Mouse (Mus musculus) forebrain, embryonic 13.5 days (tissue): ENCODE results near the gene Prim2. TPM values are rescaled to one million over a fixed set of nuclear protein-coding genes. Genes with fewer than 3 reads are reported as not detected.

Experiments
- ATAC-seq: fragments of 200-750 bp; cut with Nextera tagmentation; 2 replicates; pipeline ENCODE4 v1.8.0; 2017
- H3K27ac ChIP-seq: fragments of 300-500 bp; sonication (generic); 2 replicates; pipeline ENCODE4 v1.5.1; 2015; ENCODE audit warnings: inconsistent platforms, mild to moderate bottlenecking, moderate library complexity
- H3K27me3 ChIP-seq: fragments of 300-500 bp; sonication (generic); 2 replicates; pipeline ENCODE4 v1.6.1; 2015; ENCODE audit warnings: mild to moderate bottlenecking, inconsistent platforms
- H3K36me3 ChIP-seq: fragments of 300-500 bp; sonication (generic); 2 replicates; pipeline ENCODE4 v1.6.1; 2015; ENCODE audit warnings: mild to moderate bottlenecking, inconsistent platforms; ENCODE audit not compliant: poor library complexity, severe bottlenecking
- H3K4me1 ChIP-seq: fragments of 300-500 bp; sonication (generic); 2 replicates; pipeline ENCODE4 v1.6.1; 2015; ENCODE audit warnings: inconsistent platforms
- H3K4me2 ChIP-seq: fragments of 300-500 bp; sonication (generic); 2 replicates; pipeline ENCODE4 v1.6.1; 2015; ENCODE audit warnings: inconsistent platforms, mild to moderate bottlenecking, moderate library complexity
- H3K4me3 ChIP-seq: fragments of 300-500 bp; sonication (generic); 2 replicates; pipeline ENCODE4 v1.5.1; 2015; ENCODE audit warnings: mild to moderate bottlenecking, inconsistent platforms
- H3K9ac ChIP-seq: fragments of 300-500 bp; sonication (generic); 2 replicates; pipeline ENCODE4 v1.6.1; 2015; ENCODE audit warnings: mild to moderate bottlenecking, inconsistent platforms
- H3K9me3 ChIP-seq: fragments of 300-500 bp; sonication (generic); replicated peaks from 2 replicates; pipeline ENCODE4 v1.6.1; 2016; ENCODE audit warnings: inconsistent platforms
- WGBS: fragments of 180-500 bp; shearing (Covaris S2); methylation state at CpG from one replicate; pipeline ENCODE4 v1.1.7; 2015; 5-methylcytosine and 5-hydroxymethylcytosine counted together
- polyA plus RNA-seq: library from polyadenylated mRNA; unstranded; fragments of >200 nt; fragmentation: Nextera tagmentation; extraction: Ambion mirVana; gene quantifications from 2 replicates; pipeline ENCODE4 v1.2.1, GENCODE M21; 2015

Prim2 gene
- polyA plus RNA-seq, 1 experiment from 2014 or later = 47.8 TPM

- H3K9me3 ChIP-seq = peaks cover 10% of the 10 kb centered on the region
- H3K27ac ChIP-seq = no peak overlapping the region
- no peak for ATAC-seq
- no peak overlapping the region for H3K9ac ChIP-seq
- 0 out of 2 replicates have a peak, but pooled peaks cover 9% of the 10 kb centered on the region for H3K4me1 ChIP-seq
- no peak overlapping the region for H3K4me2 ChIP-seq
- no peak overlapping the region for H3K4me3 ChIP-seq
- WGBS = 91% methylated on average over 1 of the region's 1 CpGs
- peaks cover 9% of the 10 kb centered on the region for H3K36me3 ChIP-seq
- H3K27me3 ChIP-seq = no peaks in the 10 kb centered on the region
Observed at GRCm38 (mm10) chr1:33597043-33597442, 72.6 kb downstream of the Prim2 start.

DNA sequence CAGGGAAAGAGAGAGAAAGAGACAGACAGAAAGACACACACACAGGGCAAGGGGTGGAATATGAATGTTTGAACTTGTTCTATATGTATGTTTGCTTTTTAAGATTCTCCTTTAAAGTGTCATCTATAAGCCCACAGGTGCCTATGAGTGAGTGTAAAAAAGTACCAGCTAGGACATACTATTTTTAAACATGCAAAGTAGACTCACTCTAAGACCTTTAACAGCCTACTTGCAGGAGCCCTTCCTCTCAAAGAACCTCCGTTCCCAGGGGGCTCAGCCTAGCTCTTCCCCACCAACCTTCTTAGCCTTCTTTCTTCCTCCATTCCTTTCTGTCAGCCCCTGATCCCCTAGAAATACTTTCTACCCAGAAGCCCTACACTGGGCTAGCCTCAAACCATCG is 73.7 kb downstream of the Prim2 start:
- H3K9me3 ChIP-seq = peaks cover 10% of the 10 kb centered on the region

DNA sequence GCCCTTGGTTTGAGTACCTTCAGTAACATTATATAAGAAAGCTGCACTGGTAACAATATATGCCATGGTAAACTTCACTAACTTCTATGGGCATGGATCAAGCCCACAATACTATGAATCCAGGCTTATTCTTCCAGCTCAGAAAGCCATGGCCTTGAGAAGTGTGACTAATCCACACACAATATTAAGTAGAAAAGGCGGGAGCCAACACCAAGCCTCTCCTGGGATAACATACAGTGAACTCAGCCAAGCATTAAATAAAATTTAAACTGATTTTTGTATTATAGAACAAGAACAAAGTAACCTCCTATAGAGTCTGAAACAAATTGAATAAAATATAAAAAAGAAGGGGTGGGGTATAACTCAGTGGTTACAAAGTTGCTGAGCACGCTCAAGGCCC is 74.6 kb downstream of the Prim2 start:
- Histone ChIP-seq H3K4me2 (no peak overlapping the region), H3K9me3 (peaks cover 10% of the 10 kb centered on the region), H3K27ac (no peak overlapping the region), H3K9ac (no peak overlapping the region), H3K4me3 (no peak overlapping the region), H3K36me3 (peaks cover 9% of the 10 kb centered on the region), H3K27me3 (no peaks in the 10 kb centered on the region), H3K4me1 (0 out of 2 replicates have a peak, but pooled peaks cover 8% of the 10 kb centered on the region)
- no peak for ATAC-seq
- 61% methylated on average over 2 of the region's 2 CpGs for WGBS

More for the DNA sequence above, 73.7 kb downstream of the Prim2 start:
- Histone ChIP-seq H3K4me1 (0 out of 2 replicates have a peak, but pooled peaks cover 9% of the 10 kb centered on the region), H3K4me3 (no peak overlapping the region), H3K27ac (no peak overlapping the region), H3K27me3 (no peaks in the 10 kb centered on the region), H3K4me2 (no peak overlapping the region), H3K9ac (no peak overlapping the region), H3K36me3 (peaks cover 9% of the 10 kb centered on the region)
- WGBS = 90% methylated on average over 2 of the region's 2 CpGs
- no peak for ATAC-seq

DNA sequence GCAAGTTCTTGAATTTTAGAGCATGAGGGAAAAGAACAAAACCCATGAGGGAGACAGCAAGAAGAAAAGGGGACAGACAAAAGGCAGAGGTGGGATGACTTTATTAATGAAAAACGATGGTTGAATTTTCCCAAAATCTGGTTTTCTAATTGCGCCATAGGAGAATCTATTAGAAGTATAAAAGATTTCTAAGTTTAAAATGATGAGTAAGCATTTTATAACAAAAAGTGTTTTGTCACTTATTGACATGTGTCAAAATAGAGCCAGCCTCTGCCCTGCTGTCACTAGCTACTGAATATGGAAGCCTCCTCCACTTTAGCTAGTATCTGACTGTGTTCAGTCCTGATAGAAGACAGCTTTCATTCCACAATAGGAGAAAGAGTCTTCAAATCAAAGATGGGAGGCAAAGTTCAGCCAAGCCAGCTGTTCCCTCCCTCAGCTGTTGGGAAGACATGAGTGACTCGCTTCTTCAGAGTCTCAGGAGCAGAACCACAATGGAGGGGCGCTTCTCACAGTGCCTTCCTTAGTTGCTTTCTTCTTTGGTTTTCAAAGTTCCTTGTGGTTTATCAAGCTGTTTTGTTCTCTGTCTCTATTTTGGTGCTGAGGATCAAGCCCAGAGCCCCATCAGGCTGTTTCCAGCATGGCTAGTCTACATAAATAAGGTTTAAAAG is 75.7 kb downstream of the Prim2 start:
- no peaks in the 10 kb centered on the region for H3K27me3 ChIP-seq
- 81% methylated on average over 4 of the region's 4 CpGs for WGBS
- H3K36me3 ChIP-seq = peaks cover 9% of the 10 kb centered on the region
- H3K4me2 ChIP-seq = no peak overlapping the region
- no peaks in the 10 kb centered on the region for H3K4me1 ChIP-seq
- no peak overlapping the region for H3K27ac ChIP-seq
- ATAC-seq = no peak
- no peak overlapping the region for H3K9ac ChIP-seq
- no peak overlapping the region for H3K4me3 ChIP-seq
- peaks cover 10% of the 10 kb centered on the region for H3K9me3 ChIP-seq

- Histone ChIP-seq H3K4me3 (no peak overlapping the region), H3K9me3 (no peaks in the 10 kb centered on the region), H3K4me1 (no peaks in the 10 kb centered on the region), H3K9ac (no peak overlapping the region), H3K27me3 (no peaks in the 10 kb centered on the region), H3K27ac (no peak overlapping the region), H3K4me2 (no peak overlapping the region), H3K36me3 (no peaks in the 10 kb centered on the region)
- 95% methylated on average over 7 of the region's 7 CpGs for WGBS
- no peak for ATAC-seq
Observed at GRCm38 (mm10) chr1:33591997-33592608, 77.5 kb downstream of the Prim2 start.

DNA sequence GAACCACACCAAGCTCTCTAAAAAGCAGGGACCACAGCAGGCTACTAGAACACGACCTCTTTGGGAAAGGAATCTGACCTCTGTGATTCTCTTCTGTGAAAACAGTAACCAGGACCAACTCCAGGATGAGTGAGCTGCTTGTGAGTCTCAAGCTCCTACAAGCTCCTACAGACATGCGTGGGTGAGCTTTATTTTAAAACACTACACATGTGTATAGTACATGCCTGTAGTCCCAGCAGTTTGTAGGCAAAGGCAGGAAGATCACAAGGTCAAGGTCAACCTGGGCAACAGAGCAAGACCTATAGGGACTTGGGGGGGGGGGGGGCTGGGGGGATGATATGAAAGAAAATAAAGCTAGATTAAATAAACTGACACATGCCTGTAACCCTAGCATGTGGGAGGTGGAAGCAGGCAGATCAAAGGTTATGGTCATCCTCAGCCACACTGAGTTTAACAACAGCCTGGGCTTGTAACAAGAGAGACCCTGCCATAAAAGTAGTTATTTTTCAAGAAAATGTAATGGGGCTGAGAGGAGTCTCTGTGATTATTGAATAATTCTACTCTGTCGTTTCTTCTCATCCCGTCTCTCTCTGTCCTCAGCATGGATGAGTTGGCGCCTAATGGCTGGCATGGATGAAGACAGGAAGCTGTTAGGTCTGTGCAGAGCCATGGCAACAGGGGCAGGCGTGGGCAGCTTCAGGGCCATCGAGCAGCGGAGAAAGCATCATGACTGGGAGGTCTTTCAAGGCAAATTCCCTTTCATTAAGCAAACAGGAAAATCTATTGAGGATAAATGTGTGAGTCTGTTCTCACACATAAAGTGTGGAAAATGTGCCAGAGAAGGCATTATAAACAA is 78.8 kb downstream of the Prim2 start:
- Histone ChIP-seq H3K4me3 (no peak overlapping the region), H3K36me3 (no peaks in the 10 kb centered on the region), H3K9me3 (no peaks in the 10 kb centered on the region), H3K9ac (no peak overlapping the region), H3K4me2 (no peak overlapping the region), H3K27me3 (no peaks in the 10 kb centered on the region), H3K27ac (no peak overlapping the region), H3K4me1 (no peaks in the 10 kb centered on the region)
- 74% methylated on average over 8 of the region's 8 CpGs for WGBS
- peak; percentile 69 for ATAC-seq

DNA sequence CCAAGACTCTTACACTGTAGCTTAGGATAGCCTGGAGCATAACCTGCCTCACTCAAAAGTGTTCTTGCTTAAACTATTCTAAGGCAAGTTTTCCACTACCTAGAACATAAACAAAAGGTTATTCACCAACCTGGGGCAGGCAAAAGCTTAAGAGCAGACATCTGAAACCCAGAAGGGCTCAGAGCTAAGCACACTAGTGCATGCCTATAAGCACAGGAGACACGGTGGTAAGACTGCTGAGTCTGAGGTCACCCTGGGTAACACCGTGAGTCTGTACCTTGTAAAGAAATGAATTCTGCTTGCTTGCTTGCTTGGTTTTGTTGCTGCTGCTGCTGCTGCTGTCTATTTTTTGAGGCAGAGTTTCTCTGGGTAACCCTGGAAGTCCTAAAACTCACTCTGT is 80.1 kb downstream of the Prim2 start:
- Histone ChIP-seq H3K36me3 (no peaks in the 10 kb centered on the region), H3K4me2 (no peak overlapping the region), H3K27ac (no peak overlapping the region), H3K4me3 (no peak overlapping the region), H3K9me3 (no peaks in the 10 kb centered on the region), H3K27me3 (no peaks in the 10 kb centered on the region), H3K9ac (no peak overlapping the region), H3K4me1 (no peaks in the 10 kb centered on the region)
- no peak for ATAC-seq
- WGBS = 66% methylated on average over 2 of the region's 2 CpGs

DNA sequence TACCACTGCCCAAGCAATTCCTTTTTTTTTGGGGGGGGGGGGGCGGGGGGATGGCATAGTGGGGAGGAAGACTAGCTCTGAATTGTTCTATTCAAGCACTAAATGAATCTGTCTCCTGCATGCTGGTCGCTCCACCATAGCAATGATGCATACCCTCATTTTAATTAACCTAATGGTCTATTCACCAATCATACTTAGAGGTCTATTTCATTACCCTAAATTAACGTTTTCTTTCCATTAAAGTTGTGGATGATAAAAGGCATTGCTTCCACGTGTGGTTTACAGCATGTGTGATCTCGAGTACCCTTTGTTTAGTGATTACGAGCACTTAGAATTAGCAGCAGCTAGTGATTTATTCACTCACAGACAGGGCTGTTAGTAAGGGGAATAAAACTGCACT is 81.0 kb downstream of the Prim2 start:
- no peaks in the 10 kb centered on the region for H3K27me3 ChIP-seq
- H3K27ac ChIP-seq = no peak overlapping the region
- no peaks in the 10 kb centered on the region for H3K9me3 ChIP-seq
- no peaks in the 10 kb centered on the region for H3K4me1 ChIP-seq
- no peak overlapping the region for H3K4me2 ChIP-seq
- peak; percentile 55; the same call in 1 of the 2 replicates for ATAC-seq
- H3K4me3 ChIP-seq = no peak overlapping the region
- H3K36me3 ChIP-seq = no peaks in the 10 kb centered on the region
- WGBS = 21% methylated on average over 6 of the region's 6 CpGs
- no peak overlapping the region for H3K9ac ChIP-seq

DNA sequence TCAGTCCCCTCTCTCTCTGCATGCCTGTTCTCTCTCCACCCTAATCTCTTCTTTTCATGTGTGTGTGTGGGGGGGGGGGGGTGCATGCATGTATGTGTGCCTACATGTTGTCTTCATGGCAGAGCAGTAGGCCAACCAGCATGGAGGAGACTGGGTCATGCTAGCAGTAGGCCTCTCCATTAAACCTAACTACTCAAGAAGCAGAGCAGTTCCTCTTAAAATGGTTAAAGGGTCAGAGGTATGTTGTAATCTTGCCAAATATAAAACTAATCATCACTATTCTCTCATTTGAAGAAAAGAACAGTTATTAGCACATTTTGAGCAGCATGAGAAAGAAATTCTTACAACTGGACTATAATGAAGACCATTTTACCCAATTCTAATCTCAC is 85.0 kb downstream of the Prim2 start:
- Histone ChIP-seq H3K4me1 (no peaks in the 10 kb centered on the region), H3K9ac (no peak overlapping the region), H3K4me3 (no peak overlapping the region), H3K27me3 (no peaks in the 10 kb centered on the region), H3K4me2 (no peak overlapping the region), H3K27ac (no peak overlapping the region), H3K9me3 (no peaks in the 10 kb centered on the region), H3K36me3 (no peaks in the 10 kb centered on the region)
- no peak for ATAC-seq

DNA sequence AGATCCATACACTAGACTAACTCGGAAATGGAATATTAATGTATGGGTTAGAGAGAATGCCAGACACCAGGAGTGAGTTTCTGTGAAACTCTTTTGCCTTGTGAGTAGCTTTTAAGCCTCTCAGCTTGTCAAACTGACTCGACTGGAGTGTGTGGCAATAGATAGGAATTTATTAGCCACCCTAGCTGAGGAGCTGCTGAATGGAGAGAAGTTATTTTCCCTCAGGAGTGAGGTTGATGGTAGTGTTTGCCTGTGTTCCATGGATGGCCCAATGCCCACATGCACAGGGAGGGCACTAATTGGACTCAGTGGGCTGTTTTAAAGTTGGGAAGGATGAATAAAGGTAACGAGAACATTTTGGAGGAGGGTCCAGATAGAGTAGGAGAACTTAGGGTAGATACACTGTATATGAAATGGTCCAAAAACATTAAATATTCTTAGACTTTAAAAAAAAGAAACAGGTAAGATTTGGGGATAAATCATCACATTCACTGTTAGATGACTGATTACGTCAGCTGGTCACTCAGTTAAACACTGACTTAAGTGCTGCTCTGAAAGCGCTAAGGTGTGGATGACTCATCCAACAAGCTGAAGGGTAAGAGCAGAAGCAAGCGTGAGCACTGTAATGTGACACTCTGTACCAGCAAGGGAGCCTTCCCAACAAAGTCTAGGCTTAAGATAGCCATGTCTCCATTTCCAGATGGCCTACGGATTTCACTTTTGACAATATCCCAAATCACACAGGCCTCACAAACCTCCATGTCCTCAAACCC is 85.6 kb downstream of the Prim2 start:
- H3K4me3 ChIP-seq = no peak overlapping the region
- WGBS = 87% methylated on average over 7 of the region's 7 CpGs
- H3K4me1 ChIP-seq = 0 out of 2 replicates have a peak, but pooled peaks cover under 1% of the 10 kb centered on the region
- H3K4me2 ChIP-seq = no peak overlapping the region
- no peaks in the 10 kb centered on the region for H3K9me3 ChIP-seq
- H3K36me3 ChIP-seq = no peaks in the 10 kb centered on the region
- no peak overlapping the region for H3K9ac ChIP-seq
- no peak overlapping the region for H3K27ac ChIP-seq
- no peaks in the 10 kb centered on the region for H3K27me3 ChIP-seq
- ATAC-seq = no peak

DNA sequence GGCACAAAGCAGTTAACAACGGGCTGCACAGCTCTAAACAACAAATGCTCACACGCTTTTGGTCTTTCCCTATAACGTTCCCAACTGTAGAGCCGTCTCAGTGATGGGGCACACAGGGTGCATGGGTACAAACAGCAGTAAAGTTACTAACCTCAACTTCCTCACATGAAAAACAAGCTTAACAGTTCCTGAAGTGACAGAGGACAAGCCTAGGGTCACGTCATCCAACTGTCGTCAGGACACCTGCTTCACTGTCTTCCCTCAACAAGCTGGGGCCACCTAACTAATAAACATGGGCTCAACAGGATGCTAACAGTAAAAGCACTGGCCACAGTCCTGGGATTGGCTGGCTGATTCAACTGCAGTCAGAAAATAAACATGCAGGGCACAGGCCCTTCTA is 91.0 kb downstream of the Prim2 start:
- H3K4me2 ChIP-seq = no peak overlapping the region
- 80% methylated on average over 6 of the region's 6 CpGs for WGBS
- no peak overlapping the region for H3K27ac ChIP-seq
- no peaks in the 10 kb centered on the region for H3K9me3 ChIP-seq
- no peaks in the 10 kb centered on the region for H3K27me3 ChIP-seq
- no peaks in the 10 kb centered on the region for H3K36me3 ChIP-seq
- H3K9ac ChIP-seq = no peak overlapping the region
- H3K4me1 ChIP-seq = 0 out of 2 replicates have a peak, but pooled peaks cover 4% of the 10 kb centered on the region
- H3K4me3 ChIP-seq = no peak overlapping the region
- ATAC-seq = no peak
